Mouse (Mus musculus): ENCODE measurements around the gene Adam1a. TPM values are rescaled to one million over a fixed set of nuclear protein-coding genes. Genes with fewer than 3 reads are reported as not detected.
"Not testable (repeated sequence)": the region's sequence is repeated elsewhere in the genome, so short reads cannot be mapped to it uniquely, and the experiment has no call there.

Gene Adam1a
- total and polyA plus RNA-seq, 3 experiments = 0.18 to 4.4 (median 3.0) TPM

- no peak for TF ChIP-seq POLR2AphosphoS5 (IDR thresholded peaks at IDR 0.05; ENCODE audit: insufficient replicate concordance, low read depth, low read length)
- TF ChIP-seq GATA2 (IDR thresholded peaks at IDR 0.05; ENCODE audit: borderline replicate concordance, low read depth, low read length) = no peak
- TF ChIP-seq GATA1 (IDR thresholded peaks at IDR 0.05; ENCODE audit: borderline replicate concordance, low read length) = no peak
- no peak for TF ChIP-seq TAL1 (conservative IDR thresholded peaks at IDR 0.05; ENCODE audit: low read depth, low read length)
- TF ChIP-seq CTCF (IDR thresholded peaks at IDR 0.05; ENCODE audit: low read depth, low read length) = no peak
- Histone ChIP-seq H3K4me3 (ENCODE audit: low read depth, low read length) (no peak overlapping the region), H3K4me1 (ENCODE audit: insufficient read depth, low read depth, low read length) (peaks cover 8% of the 10 kb centered on the region; the same call in 1 of the 2 replicates), H3K9me3 (replicated peaks) (no peaks in the 10 kb centered on the region), H3K36me3 (replicated peaks) (peaks cover 96% of the 10 kb centered on the region), H3K27me3 (ENCODE audit: insufficient read depth, low read length) (no peaks in the 10 kb centered on the region)
- ATAC-seq (ENCODE audit: extremely low read depth, insufficient number of reproducible peaks, low FRiP score, poor library complexity, severe bottlenecking) (no peak), DNase-seq (ENCODE audit: low spot score) (no peak)
Observed at GRCm38 (mm10) chr5:121535116-121535515, 10.2 kb downstream of the Adam1a start.

- Histone ChIP-seq H3K4me3 (ENCODE audit: low read depth, low read length) (no peak overlapping the region), H3K36me3 (replicated peaks) (peaks cover 97% of the 10 kb centered on the region), H3K27me3 (ENCODE audit: insufficient read depth, low read length) (no peaks in the 10 kb centered on the region), H3K4me1 (ENCODE audit: insufficient read depth, low read depth, low read length) (peaks cover 8% of the 10 kb centered on the region; the same call in 1 of the 2 replicates), H3K9me3 (replicated peaks) (no peaks in the 10 kb centered on the region)
- ATAC-seq (ENCODE audit: extremely low read depth, insufficient number of reproducible peaks, low FRiP score, poor library complexity, severe bottlenecking) (no peak; the same call in 1 of the 2 replicates), DNase-seq (ENCODE audit: low spot score) (no peak)
- TF ChIP-seq CTCF (IDR thresholded peaks at IDR 0.05; ENCODE audit: low read depth, low read length) = no peak; the same call in 1 of the 2 replicates
- no peak for TF ChIP-seq TAL1 (conservative IDR thresholded peaks at IDR 0.05; ENCODE audit: low read depth, low read length)
- TF ChIP-seq POLR2AphosphoS5 (IDR thresholded peaks at IDR 0.05; ENCODE audit: insufficient replicate concordance, low read depth, low read length) = no peak
- no peak for TF ChIP-seq GATA2 (IDR thresholded peaks at IDR 0.05; ENCODE audit: borderline replicate concordance, low read depth, low read length)
- no peak for TF ChIP-seq GATA1 (IDR thresholded peaks at IDR 0.05; ENCODE audit: borderline replicate concordance, low read length)
Observed at GRCm38 (mm10) chr5:121534521-121534920, 10.8 kb downstream of the Adam1a start.

- no peaks in the 10 kb centered on the region for H3K9me3 ChIP-seq (replicated peaks)
- TF ChIP-seq CTCF (IDR thresholded peaks at IDR 0.05; ENCODE audit: low read depth, low read length) = no peak
- no peak for TF ChIP-seq GATA2 (IDR thresholded peaks at IDR 0.05; ENCODE audit: borderline replicate concordance, low read depth, low read length)
- TF ChIP-seq TAL1 (conservative IDR thresholded peaks at IDR 0.05; ENCODE audit: low read depth, low read length) = no peak
- no peak for TF ChIP-seq POLR2AphosphoS5 (IDR thresholded peaks at IDR 0.05; ENCODE audit: insufficient replicate concordance, low read depth, low read length)
- TF ChIP-seq GATA1 (IDR thresholded peaks at IDR 0.05; ENCODE audit: borderline replicate concordance, low read length) = no peak
- ATAC-seq (ENCODE audit: extremely low read depth, insufficient number of reproducible peaks, low FRiP score, poor library complexity, severe bottlenecking) (no peak), DNase-seq (ENCODE audit: low spot score) (no peak)
- no peaks in the 10 kb centered on the region for H3K4me1 ChIP-seq (ENCODE audit: insufficient read depth, low read depth, low read length)
- no peaks in the 10 kb centered on the region for H3K27me3 ChIP-seq (ENCODE audit: insufficient read depth, low read length)
- H3K4me3 ChIP-seq (ENCODE audit: low read depth, low read length) = no peak overlapping the region
- peaks cover 87% of the 10 kb centered on the region for H3K36me3 ChIP-seq (replicated peaks)
Observed at GRCm38 (mm10) chr5:121526961-121527360, 18.3 kb downstream of the Adam1a start.

- TF ChIP-seq TAL1 (conservative IDR thresholded peaks at IDR 0.05; ENCODE audit: low read depth, low read length) (no peak), CTCF (IDR thresholded peaks at IDR 0.05; ENCODE audit: low read depth, low read length) (no peak), GATA2 (IDR thresholded peaks at IDR 0.05; ENCODE audit: borderline replicate concordance, low read depth, low read length) (no peak), POLR2AphosphoS5 (IDR thresholded peaks at IDR 0.05; ENCODE audit: insufficient replicate concordance, low read depth, low read length) (no peak), GATA1 (IDR thresholded peaks at IDR 0.05; ENCODE audit: borderline replicate concordance, low read length) (no peak)
- no peak for DNase-seq (ENCODE audit: low spot score)
- peaks cover 87% of the 10 kb centered on the region for H3K36me3 ChIP-seq (replicated peaks)
- no peaks in the 10 kb centered on the region for H3K27me3 ChIP-seq (ENCODE audit: insufficient read depth, low read length)
- H3K4me3 ChIP-seq (ENCODE audit: low read depth, low read length) = no peak overlapping the region
- no peaks in the 10 kb centered on the region for H3K4me1 ChIP-seq (ENCODE audit: insufficient read depth, low read depth, low read length)
- no peaks in the 10 kb centered on the region for H3K9me3 ChIP-seq (replicated peaks)
- ATAC-seq (ENCODE audit: extremely low read depth, insufficient number of reproducible peaks, low FRiP score, poor library complexity, severe bottlenecking) = no peak
Observed at GRCm38 (mm10) chr5:121526526-121526925, 18.8 kb downstream of the Adam1a start.

GRCm38 (mm10) chr5:121525774-121526450, 19.4 kb downstream of the Adam1a start:
- Histone ChIP-seq H3K36me3 (replicated peaks) (peaks cover 87% of the 10 kb centered on the region), H3K9me3 (replicated peaks) (no peaks in the 10 kb centered on the region), H3K4me1 (ENCODE audit: insufficient read depth, low read depth, low read length) (no peaks in the 10 kb centered on the region), H3K27me3 (ENCODE audit: insufficient read depth, low read length) (no peaks in the 10 kb centered on the region), H3K4me3 (ENCODE audit: low read depth, low read length) (no peak overlapping the region)
- TF ChIP-seq TAL1 (conservative IDR thresholded peaks at IDR 0.05; ENCODE audit: low read depth, low read length) (no peak), CTCF (IDR thresholded peaks at IDR 0.05; ENCODE audit: low read depth, low read length) (no peak), POLR2AphosphoS5 (IDR thresholded peaks at IDR 0.05; ENCODE audit: insufficient replicate concordance, low read depth, low read length) (no peak), GATA2 (IDR thresholded peaks at IDR 0.05; ENCODE audit: borderline replicate concordance, low read depth, low read length) (no peak), GATA1 (IDR thresholded peaks at IDR 0.05; ENCODE audit: borderline replicate concordance, low read length) (no peak)
- no peak for ATAC-seq (ENCODE audit: extremely low read depth, insufficient number of reproducible peaks, low FRiP score, poor library complexity, severe bottlenecking)
- no peak for DNase-seq (ENCODE audit: low spot score)

- not testable (repeated sequence) for H3K9me3 ChIP-seq (replicated peaks); DNase-seq (ENCODE audit: low spot score); H3K4me3 ChIP-seq (ENCODE audit: low read depth, low read length); ATAC-seq (ENCODE audit: extremely low read depth, insufficient number of reproducible peaks, low FRiP score, poor library complexity, severe bottlenecking); H3K4me1 ChIP-seq (ENCODE audit: insufficient read depth, low read depth, low read length); H3K27me3 ChIP-seq (ENCODE audit: insufficient read depth, low read length)
- peaks cover 56% of the 10 kb centered on the region for H3K36me3 ChIP-seq (replicated peaks)
Observed at GRCm38 (mm10) chr5:121519758-121520157, 25.5 kb downstream of the Adam1a start.

Data from G1E (cell line).